Mouse (Mus musculus): ENCODE data around the gene Vhl. TPM values are rescaled to one million over a fixed set of nuclear protein-coding genes. Genes with fewer than 3 reads are reported as not detected.

The Vhl gene
- polyA plus RNA-seq (2014; fragmentation: Illumina TruSeq; extraction: RNeasy Lipid Tissue Mini Kit (QIAGEN cat#74804)), result 38.4 TPM

DNA sequence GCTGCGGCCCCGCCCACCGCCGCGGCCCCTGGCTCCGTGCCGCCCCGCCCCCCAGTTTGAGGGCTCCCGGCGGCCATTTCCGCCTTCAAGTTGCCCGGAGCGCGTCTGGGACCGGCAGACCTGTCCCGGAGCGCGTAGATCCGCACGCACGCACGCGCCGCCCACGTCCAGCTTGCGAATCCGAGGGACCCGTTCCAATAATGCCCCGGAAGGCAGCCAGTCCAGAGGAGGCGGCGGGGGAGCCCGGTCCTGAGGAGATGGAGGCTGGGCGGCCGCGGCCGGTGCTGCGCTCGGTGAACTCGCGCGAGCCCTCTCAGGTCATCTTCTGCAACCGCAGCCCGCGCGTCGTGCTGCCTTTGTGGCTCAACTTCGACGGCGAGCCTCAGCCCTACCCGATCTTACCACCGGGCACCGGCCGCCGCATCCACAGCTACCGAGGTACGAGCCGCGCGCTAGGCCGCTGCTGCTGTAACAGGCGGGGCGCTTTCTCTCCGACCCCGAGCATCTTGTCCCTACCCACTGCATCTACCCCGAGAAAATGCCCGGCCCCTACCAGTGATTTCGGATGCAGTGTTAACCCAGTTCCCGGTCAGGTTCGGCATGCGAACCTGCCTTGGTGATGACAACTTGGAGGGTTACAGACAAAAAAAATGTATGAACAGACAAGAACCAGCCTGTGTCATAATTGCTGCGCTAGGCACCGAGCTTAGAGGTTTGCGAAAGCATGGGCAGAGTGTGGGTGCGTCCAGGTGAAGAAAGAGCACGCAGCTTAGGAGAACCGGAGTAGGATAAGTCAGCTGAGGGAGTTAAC lies at the start of gene Vhl:
Gene Vhl, plus strand, starts transcription at position 19 of the 811 bp plus-strand sequence.

DNA sequence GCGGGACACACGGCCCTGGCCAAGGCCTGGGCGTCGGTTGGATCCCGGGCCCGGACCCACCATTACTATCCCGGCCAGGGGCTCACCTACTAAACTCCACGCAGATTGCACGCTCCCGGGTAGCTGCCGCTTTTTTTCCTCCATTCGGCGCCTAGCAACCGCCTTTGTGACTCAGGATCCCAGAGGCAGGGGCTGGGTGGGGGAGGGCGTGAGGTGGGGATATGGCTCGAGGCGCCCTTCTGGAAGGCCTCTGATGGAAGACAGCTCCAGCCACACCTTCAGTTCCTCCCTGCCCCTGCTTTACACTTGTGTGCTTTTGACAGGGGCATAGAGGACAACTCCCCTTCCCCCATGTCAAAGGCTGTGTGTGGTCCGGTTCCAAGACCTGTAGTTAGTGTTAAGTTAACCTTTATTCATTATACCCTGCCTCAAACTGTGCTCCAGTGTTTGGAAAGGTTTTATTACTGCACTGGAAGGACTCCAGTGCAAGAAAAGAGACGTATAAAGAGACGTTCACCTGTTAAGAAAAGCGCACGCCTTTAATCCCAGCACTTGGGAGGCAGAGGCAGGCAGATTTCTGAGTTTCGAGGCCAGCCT lies 23.1 kb upstream of the Vhl start, which contains the start of gene Fancd2os:
Gene Fancd2os, minus strand, starts transcription at position 173 of the 597 bp plus-strand sequence.

DNA sequence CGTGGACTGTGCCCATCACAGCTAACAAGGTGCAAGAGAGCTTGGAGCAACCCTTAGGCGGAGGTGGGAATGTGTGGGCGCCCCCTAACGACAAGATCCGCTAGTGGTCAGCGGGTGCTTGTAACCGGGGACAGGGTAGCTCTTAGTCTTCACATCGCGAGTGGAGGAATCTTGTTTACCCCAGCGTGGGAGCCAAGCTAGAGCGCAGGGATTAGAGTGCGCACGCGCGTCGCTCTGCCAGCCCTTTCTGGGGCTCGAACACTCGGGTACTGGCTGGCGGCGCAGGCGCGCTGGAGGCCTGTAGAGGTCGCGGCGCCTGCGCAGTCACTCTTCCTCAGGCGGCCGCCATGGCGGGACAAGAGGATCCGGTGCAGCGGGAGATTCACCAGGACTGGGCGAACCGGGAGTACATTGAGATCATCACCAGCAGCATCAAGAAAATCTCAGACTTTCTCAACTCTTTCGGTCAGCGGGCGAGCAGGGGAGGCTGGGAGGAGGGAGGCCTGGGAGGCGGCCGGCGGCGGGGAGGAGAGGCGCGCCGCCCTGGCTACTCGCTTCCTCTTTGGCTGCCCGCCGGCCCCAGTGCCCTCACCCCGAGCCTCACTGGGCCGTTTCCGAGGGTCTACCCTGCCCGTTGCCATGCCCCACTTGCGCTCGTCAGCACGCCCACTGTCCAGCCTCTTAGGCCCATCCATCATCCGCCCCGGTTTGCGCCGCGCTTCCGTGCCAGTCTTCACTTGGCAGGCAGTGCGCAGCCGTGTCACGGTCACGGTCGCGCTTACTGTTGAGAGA lies 19.1 kb upstream of the Vhl start, which contains the start of gene Brk1:
Gene Brk1, plus strand, starts transcription at position 341 of the 792 bp plus-strand sequence.

DNA sequence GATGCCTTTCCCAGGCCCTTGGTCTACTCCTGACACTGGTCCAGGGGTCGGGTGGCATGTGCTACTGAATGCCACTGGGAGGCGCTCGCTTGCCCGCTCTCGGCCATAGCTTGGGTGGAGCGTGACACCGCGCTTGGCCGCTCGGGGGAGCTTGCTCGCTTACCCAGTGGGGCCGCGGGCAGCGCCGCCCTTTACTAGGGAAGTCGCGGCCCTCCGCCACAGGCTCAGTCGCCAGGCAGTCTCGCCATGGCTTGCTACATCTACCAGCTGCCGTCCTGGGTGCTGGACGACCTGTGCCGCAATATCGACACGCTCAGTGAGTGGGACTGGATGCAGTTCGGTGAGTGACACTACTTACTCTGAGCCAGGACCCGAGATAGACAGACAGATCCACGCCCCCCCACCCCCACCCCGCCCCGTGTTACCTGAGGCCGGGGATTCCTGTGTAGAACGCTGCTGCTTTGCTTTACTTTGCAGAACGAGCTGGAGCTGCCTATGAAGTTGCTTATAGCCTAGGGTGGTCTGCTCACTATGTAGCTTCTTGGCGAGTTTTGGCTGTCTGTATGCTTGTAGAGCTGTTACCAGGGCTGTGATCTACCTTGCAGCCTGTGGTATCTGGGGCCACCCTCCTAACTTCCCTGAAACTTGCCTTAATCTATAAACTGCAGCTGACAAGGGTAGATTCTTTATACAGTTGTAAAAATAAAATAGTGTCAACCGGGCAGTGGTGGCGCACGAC lies 14.7 kb downstream of the Vhl start, which contains the start of gene Irak2:
Gene Irak2, plus strand, starts transcription at position 166 of the 739 bp plus-strand sequence.

Other genes starting within 250 kb of the Vhl start
- gene Tada3, start 246.1 kb upstream of the Vhl start, polyA plus RNA-seq (2014; fragmentation: Illumina TruSeq; extraction: RNeasy Lipid Tissue Mini Kit (QIAGEN cat#74804)), result 3.1 TPM
- 117 TPM for gene Arpc4, start 245.8 kb upstream of the Vhl start, polyA plus RNA-seq (2014; fragmentation: Illumina TruSeq; extraction: RNeasy Lipid Tissue Mini Kit (QIAGEN cat#74804))
- not detected for gene Ttll3, start 234.7 kb upstream of the Vhl start, polyA plus RNA-seq (2014; fragmentation: Illumina TruSeq; extraction: RNeasy Lipid Tissue Mini Kit (QIAGEN cat#74804))
- not detected for gene Rpusd3, start 204.6 kb upstream of the Vhl start, polyA plus RNA-seq (2014; fragmentation: Illumina TruSeq; extraction: RNeasy Lipid Tissue Mini Kit (QIAGEN cat#74804))
- 0.54 TPM for gene Cidec, start 188.2 kb upstream of the Vhl start, polyA plus RNA-seq (2014; fragmentation: Illumina TruSeq; extraction: RNeasy Lipid Tissue Mini Kit (QIAGEN cat#74804))
- gene Jagn1, start 181.4 kb upstream of the Vhl start, polyA plus RNA-seq (2014; fragmentation: Illumina TruSeq; extraction: RNeasy Lipid Tissue Mini Kit (QIAGEN cat#74804)), result 22.8 TPM
- 0.57 TPM for gene Il17re, start 165.5 kb upstream of the Vhl start, polyA plus RNA-seq (2014; fragmentation: Illumina TruSeq; extraction: RNeasy Lipid Tissue Mini Kit (QIAGEN cat#74804))
- 0.77 TPM for gene Il17rc, start 152.5 kb upstream of the Vhl start, polyA plus RNA-seq (2014; fragmentation: Illumina TruSeq; extraction: RNeasy Lipid Tissue Mini Kit (QIAGEN cat#74804))
- gene Creld1, start 140.7 kb upstream of the Vhl start, polyA plus RNA-seq (2014; fragmentation: Illumina TruSeq; extraction: RNeasy Lipid Tissue Mini Kit (QIAGEN cat#74804)), result 1.2 TPM
- not detected for gene Prrt3, start 122.0 kb upstream of the Vhl start, polyA plus RNA-seq (2014; fragmentation: Illumina TruSeq; extraction: RNeasy Lipid Tissue Mini Kit (QIAGEN cat#74804))
- gene Emc3, start 92.3 kb upstream of the Vhl start, polyA plus RNA-seq (2014; fragmentation: Illumina TruSeq; extraction: RNeasy Lipid Tissue Mini Kit (QIAGEN cat#74804)), result 111 TPM
- gene Fancd2, start 92.3 kb upstream of the Vhl start, polyA plus RNA-seq (2014; fragmentation: Illumina TruSeq; extraction: RNeasy Lipid Tissue Mini Kit (QIAGEN cat#74804)), result 4.6 TPM
- gene Fancd2os, start 23.2 kb upstream of the Vhl start, polyA plus RNA-seq (2014; fragmentation: Illumina TruSeq; extraction: RNeasy Lipid Tissue Mini Kit (QIAGEN cat#74804)), result 0.34 TPM
- 43.7 TPM for gene Brk1, start 19.2 kb upstream of the Vhl start, polyA plus RNA-seq (2014; fragmentation: Illumina TruSeq; extraction: RNeasy Lipid Tissue Mini Kit (QIAGEN cat#74804))
- 3.0 TPM for gene Irak2, start 14.5 kb downstream of the Vhl start, polyA plus RNA-seq (2014; fragmentation: Illumina TruSeq; extraction: RNeasy Lipid Tissue Mini Kit (QIAGEN cat#74804))
- gene Tatdn2, start 73.1 kb downstream of the Vhl start, polyA plus RNA-seq (2014; fragmentation: Illumina TruSeq; extraction: RNeasy Lipid Tissue Mini Kit (QIAGEN cat#74804)), result 13.5 TPM
- gene Ghrl, start 95.9 kb downstream of the Vhl start, polyA plus RNA-seq (2014; fragmentation: Illumina TruSeq; extraction: RNeasy Lipid Tissue Mini Kit (QIAGEN cat#74804)), result not detected
- 14.8 TPM for gene Sec13, start 116.8 kb downstream of the Vhl start, polyA plus RNA-seq (2014; fragmentation: Illumina TruSeq; extraction: RNeasy Lipid Tissue Mini Kit (QIAGEN cat#74804))